Mouse (Mus musculus): Measurements from ENCODE around the gene Tesc.
A peak's percentile ranks its signal among the peaks of the same experiment; 100 is the strongest.

The Tesc gene

DNA sequence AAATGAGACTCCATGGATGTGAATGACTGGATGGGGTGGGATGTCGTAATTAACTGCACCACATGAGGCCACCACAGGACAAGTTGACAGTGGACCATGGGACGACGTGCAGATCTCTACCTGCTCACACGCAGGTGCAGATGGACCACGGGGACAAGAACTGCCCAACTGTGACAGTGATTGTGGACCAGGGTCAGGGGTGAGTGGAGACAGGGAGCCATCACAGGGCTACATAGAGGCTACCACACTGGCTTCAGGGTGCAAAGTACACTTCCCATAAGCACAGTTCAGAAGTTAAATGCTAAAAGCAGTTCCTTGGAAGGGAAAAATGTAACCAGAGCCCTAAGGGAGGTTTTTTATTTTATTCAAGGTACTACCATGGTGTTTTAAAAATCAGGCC lies 44.2 kb downstream of the Tesc start:
- DNase-seq (ENCODE audit: low spot score in 2 of 2): no peak

DNA sequence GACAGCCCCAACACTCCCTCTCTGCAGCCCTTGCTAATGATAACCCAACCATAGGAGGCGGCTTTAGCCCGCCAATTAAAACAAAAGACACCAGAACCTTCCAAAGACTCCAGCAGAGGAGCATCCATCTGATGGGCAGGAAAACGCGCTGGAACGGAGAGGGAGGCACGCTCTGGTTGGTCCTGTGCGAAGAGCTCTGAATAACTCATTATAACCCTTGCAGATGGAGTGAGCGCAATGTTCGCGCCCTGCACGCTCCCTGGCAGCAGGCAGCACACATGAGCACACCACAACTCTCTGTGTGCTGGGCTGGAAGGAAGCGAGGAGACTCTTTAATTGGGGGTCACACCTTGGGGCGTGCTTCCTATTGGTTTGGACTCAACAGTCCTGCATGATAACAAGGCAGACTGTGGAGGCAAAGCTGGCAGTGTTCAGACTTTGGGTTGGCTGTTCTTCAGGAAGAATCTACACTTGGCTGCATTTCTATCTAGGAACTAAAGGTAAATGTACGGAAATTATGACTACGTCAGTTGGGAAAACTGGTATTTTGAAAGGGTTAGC lies 45.8 kb downstream of the Tesc start:
- no peak for DNase-seq (ENCODE audit: low spot score in 2 of 2)

DNA sequence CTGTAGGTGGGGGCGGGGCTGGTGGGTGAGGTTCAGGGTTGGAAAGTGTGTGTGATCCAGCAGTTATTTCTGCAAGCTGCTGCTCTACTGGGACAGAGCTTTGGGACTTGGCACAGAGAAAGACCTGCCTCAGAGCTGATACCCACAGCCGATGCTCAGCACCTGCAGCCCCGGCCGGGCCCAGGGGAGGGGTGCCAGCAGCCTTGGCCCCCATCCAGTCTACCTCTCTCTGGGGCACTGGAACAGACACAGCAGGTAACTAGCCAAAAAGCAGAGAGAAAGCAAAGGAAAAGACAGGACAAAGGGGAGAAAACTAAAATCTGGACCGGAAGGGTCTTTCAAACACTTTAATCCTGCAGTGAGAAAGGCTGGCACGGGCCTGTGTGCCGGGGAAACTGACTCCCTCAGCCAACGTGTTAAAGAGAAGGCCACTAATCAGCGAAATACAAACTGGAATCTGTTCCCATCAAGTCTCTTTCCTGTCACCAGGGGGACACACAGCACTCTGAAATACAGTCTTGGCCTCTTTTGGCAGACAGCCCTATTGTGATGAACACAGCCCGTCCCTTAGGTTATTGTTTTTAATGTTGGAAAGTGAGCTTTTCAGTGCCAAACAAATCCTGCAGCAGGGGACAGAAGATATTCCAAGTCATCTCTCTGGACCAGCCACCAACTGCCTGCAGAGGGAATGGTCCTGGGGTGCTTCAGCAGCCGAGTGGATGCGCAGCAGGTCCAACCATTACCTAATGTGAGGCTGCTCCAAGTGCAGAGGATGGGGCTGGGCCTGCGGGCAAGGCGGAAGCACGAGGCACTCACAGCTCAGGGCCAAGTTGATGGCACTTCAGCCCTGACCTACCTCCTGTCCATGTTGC lies 49.4 kb downstream of the Tesc start:
- no peak for DNase-seq (ENCODE audit: low spot score in 2 of 2)

DNA sequence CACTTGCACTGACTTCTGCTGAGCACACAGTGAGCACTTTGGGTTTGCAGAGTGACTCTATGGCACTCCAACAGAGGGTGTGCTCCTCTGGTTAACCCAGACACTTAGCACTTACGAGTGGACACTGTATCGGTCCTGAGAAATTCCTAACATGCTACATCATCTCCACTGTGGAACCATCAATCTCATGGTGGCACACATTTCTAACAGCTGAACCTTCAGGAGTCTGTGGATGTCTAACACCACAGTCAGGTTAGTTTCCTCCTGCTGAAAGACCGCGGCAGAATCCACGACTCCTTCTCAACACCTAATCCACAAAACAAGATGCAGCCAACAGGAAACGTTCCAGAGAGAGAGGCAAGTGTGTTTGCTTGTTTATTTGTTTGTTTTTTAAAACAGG lies 51.0 kb downstream of the Tesc start:
- DNase-seq (ENCODE audit: low spot score in 2 of 2): no peak

DNA sequence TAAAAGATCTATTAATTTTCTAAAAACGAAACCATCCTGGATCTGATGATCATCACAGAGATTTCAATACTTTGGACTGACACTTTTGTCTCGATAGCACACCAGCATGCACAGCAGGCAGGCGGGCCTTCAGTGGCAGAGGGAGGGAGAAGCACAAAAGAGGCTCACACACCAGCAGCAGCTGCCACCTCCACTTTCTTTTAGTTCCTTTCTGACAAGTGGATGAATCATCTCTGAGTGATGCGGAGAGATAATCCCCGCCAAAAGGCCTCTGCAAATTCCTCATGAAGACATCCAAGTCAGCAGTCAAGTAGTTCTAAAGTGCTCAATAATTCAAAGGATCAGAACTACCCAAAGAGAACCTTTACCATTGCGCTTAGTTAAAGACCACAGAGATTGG lies 51.8 kb downstream of the Tesc start:
- peak; percentile 62 to 64 for DNase-seq (ENCODE audit: low spot score in 2 of 2)

DNA sequence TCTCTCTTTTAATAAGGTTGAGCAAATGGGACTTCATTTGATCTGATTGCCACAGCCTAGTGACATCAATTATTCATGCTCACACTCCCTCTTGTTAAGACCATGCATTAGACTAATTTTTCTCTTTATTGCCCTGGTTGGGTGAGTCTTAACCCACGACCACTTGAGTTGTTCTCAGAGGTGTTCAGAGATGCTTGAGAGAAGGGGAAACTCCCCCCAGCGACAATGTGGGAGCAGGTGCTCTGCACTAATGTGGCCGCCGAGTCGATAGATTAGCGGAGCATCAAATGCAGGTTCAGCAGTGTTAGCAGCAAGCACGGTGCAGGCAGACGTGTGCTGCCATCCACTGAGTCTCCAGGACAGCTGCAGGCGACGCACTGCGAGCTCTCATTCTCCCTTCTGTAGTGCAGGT lies 52.3 kb downstream of the Tesc start:
- no peak for DNase-seq (ENCODE audit: low spot score in 2 of 2)

DNA sequence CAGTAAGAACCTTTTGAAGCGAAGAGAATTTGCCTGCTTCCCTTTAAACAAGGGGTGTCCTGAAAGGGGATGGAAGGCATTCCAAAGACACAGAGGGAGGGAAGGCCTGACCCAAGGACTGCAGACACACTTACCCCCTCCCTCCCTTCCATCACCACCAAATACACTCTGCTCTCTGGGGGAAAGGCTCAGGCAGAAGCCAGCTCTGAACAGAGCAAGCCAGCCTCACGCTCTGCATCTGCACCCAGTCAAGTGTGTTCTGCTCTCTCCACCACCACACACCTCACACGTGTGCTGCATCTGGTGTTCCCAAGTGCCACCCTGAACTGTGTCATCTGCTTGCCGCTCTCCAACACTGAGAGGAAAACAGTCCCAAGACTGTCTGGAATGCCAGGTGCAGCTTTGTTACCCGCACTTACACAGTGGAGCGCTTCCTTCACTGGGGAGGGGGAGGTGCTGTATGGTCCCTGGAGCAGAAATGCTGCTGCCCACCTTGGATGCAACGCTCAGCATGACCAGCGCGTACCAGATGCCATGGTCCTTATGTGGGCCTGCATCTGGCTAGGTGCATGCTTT lies 53.9 kb downstream of the Tesc start:
- DNase-seq (ENCODE audit: low spot score in 2 of 2): no peak

DNA sequence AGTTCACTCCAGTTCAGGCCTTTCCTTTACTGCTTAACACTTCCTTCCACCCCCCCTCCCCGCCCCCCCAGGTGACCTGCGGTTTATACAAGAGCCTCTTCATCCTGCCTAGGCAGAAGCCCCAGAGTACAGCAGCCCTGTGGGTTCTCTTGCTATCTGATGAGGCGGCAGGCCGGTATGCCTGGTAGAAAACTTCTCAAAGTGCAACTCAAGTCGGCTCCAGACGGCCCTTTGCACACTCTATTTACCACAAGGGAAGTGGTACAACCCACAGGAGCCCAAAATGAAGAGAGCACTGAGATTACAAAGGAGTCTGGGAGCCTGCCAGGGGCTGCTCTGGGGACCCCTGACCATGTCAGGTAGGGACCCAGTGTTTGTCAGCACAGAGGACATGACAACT lies 54.5 kb downstream of the Tesc start:
- no peak for DNase-seq (ENCODE audit: low spot score in 2 of 2)

DNA sequence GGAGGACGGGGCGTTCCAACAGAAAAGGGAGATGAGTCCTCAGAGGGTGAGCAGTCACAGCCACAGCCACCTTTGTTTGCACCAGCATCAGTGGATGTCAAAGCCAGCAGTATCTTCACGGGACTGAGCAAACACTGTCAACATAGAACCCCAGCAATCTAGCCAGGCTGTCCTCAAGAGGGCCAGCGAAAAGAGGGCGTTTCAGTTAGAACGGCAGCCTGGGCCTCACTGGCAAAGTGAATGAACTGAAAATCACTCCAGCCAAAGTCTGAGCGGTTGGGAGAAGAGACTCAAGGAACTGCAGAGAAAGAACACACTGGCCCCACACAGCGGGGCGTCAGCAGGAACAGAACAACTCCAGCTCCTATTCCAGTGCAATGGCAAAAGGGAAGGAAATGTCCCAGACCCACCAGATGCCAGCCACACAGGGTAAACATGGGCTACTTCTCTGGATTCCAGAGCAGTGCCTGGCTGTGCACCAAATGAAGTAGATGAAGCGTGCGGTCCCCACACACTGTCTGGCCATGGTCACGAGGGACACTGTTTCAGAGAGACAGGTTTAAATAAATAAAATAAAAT lies 55.6 kb downstream of the Tesc start:
- no peak for DNase-seq (ENCODE audit: low spot score in 2 of 2)

DNA sequence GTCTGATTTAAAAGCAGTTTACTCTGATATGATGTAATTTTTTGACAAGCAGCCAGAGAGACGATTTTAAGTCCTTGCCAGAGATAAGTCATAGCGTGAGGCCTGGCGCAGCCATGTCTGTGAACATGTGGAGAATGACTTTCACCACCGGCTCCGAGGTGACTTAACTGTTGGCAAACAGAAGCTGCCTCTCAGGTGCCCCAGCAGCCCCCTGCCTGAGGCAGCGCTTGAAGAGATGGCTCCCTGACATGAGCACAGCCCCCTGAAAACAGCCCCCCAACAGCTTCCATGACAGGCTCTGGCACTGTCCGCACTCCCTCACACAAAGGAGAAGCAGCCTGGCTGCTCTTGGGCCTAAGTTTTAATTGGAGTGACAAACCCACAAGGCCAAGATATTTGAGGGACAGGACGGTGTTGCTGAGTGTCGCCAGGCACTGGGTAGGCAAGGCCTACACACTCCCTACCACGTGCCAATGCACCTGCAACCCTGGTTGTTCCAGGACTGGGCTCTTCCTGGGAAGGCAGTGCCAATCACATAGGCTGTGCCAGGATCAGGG lies 56.7 kb downstream of the Tesc start:
- no peak for DNase-seq (ENCODE audit: low spot score in 2 of 2)

DNA sequence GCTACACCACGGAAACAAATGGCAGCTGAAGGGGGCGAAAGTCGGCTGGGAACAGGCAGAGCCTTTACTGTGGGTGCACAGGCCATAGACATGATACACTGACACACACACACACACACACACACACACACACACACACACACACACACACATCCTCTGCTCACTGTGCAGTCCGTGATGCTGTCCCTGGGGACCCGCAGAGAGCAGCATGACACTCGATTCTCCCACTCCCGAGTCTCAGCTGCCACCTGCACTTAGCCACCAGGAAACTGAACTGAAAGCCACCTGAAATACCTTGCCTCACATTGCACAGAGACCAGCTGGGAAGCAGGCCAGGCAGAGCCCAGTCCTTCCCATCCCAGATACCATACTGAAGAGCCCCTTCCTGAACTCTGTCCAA lies 57.8 kb downstream of the Tesc start:
- no peak for DNase-seq (ENCODE audit: low spot score in 2 of 2)

DNA sequence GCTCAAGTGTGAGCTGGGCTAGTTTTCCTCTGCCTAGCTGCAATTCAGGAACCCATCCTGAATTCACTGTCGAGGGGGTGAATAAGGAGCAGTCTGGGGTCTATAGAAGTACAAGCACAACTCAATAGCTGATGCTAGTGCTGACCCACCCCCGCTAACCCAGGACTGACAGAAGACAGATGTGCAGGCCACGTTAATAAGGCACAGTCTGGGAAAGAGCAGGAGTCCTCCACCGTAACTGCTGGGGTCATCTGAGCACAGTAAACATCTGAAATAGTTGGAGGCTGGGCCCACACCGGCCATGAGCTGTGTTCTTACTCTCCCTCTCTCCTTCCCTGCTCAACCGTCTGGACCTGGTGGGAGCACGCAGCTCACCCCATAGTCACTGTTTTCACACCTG lies 59.4 kb downstream of the Tesc start:
- DNase-seq (ENCODE audit: low spot score in 2 of 2): no peak

DNA sequence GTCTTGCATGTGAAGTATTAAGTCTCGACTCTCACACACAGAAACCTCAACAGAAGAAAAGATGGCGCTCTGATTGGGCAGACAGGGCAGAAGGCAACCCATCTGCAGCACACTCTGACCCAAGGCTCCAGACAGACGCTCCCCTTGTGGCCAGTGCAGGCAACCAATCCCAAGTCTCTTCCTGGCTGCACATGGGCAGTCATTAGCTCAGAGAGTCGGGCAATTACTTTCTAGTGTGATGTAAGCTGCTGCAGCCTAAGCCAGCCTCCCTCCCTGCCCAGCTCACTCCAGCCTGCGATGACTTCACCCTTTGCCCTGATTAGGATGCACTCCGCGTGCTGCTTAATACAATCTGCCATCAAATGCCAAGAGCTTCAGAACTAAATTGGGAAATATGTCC lies 61.6 kb downstream of the Tesc start:
- peak in 1 of 2 experiments; percentile 48 for DNase-seq (ENCODE audit: low spot score in 2 of 2)

DNA sequence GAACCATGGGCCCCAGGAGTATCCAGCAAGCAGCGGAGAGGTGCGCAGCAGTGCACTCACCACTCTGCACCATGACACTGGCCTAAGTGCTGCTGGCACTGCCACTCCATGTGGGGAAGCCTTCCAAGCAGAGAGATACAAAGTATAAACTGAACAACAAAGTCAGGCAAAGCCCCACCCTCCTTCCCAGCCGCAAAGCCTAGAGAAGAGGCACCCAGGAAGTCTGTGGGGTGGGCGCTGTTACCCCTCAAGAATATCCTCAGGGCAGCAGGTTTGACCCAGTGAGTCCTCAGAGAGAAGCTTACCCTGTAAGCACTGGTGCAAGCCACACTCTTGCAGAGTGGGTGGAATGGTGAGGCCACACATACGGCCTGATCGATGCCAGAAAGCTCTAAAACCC lies 62.6 kb downstream of the Tesc start:
- no peak for DNase-seq (ENCODE audit: low spot score in 2 of 2)

DNA sequence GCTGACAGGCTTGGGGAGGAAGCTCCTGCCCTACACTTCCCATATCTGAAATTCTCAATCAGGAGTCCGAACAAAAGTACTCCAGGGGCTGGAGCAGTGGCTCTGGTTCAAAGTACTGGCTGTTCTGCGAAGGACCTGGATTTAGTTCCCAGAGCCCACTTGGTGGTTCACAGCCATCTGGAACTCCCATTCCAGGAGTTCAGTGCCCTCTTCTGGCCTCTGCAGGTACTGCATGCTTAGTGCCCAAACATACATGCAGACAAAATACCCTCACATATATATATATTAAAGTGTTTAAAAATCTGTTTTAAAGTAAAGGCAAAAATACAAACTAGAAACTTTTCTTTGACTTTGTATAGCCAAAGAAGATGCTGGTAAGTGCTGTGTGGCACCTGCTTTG lies 63.3 kb downstream of the Tesc start:
- no peak for DNase-seq (ENCODE audit: low spot score in 2 of 2)

DNA sequence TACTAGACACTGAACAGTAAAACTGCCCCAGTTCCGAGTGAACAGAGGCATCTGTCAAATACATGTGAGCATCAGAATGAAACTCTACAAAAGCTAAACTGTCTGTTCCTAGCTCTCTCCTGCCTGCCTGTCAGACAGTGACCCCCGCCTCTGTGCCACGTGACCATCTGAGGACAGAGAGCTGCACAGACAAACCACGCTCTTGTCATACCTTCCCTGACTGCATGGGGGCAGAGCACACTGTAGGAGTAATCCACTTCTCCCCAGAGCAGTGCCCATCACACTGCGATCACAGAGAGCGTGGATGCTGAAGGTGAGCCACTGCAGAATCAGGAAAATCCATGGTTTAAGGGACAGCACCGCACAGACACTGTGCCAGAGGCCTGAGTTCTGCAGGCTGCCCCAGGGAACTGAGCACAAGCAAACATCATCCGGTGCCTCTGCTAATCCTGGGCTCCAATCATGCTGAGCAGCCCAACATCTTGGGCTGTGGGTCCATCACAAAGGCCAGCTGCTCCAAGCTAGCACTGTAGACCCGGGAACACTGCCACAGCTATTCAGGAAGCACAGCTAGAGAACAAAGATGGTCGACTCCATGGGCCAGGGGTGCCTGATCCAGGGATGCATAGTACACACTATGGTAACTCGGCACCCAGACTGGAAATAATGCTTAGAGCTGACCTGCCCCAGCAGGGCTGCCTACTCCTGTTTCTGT lies 65.9 kb downstream of the Tesc start:
- DNase-seq (ENCODE audit: low spot score in 2 of 2): no peak

DNA sequence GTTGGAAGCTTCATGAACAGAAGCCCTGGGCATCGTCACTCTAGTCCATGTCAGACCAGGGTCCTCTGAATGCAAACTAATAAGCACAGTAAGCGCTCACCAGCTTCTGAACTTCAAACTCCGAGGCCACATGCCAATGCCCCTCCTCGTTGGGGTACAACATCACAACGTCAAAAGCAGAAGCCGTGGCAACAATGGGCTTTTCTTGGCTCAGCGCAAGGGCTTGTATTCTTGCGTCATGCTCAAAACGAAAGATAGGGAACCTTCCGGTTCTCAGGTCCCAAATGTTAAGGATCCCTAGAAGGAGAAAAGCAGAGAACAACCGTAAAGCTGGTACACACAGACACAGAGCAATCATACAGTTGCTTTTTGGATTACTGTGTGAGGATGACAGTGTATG lies 67.9 kb downstream of the Tesc start:
- no peak for DNase-seq (ENCODE audit: low spot score in 2 of 2)

DNA sequence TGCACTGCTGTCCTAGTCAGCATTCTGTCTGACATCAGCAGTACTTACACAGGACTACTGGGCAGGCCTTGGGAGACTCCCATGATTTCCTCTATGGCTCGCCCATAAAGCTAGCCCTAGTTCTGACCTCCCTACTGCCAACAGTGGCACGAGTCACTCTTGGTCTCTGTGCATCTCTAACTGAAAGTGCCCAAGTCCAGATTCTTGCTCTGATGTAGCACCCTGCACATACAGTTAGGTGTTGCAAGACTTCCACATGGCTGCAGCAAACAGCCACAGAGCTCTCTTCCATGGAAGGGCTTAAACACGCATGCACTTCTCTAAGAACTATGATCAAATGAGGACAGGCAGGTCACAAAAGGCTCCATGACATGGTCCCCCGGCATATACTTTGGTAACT lies 68.3 kb downstream of the Tesc start:
- no peak for DNase-seq (ENCODE audit: low spot score in 2 of 2)

DNA sequence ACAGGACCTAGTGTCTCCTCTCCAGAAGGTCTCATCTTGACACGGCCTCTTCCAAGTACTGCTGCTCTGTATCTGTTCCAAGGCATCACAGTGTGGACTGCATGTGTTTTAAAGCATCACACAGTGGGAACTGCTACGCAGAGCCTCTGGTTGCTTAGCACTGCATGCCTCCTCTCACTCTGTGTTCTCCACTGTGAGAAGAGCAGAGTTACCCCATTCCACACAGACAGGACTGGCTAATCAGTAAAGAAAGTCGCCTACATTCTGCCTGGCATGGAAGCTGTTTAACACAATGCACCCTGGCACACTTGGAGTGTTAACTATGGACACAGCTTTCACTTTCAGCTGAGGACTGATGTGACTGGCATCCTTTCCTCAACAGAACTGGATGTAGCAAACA lies 68.8 kb downstream of the Tesc start:
- DNase-seq (ENCODE audit: low spot score in 2 of 2): no peak

DNA sequence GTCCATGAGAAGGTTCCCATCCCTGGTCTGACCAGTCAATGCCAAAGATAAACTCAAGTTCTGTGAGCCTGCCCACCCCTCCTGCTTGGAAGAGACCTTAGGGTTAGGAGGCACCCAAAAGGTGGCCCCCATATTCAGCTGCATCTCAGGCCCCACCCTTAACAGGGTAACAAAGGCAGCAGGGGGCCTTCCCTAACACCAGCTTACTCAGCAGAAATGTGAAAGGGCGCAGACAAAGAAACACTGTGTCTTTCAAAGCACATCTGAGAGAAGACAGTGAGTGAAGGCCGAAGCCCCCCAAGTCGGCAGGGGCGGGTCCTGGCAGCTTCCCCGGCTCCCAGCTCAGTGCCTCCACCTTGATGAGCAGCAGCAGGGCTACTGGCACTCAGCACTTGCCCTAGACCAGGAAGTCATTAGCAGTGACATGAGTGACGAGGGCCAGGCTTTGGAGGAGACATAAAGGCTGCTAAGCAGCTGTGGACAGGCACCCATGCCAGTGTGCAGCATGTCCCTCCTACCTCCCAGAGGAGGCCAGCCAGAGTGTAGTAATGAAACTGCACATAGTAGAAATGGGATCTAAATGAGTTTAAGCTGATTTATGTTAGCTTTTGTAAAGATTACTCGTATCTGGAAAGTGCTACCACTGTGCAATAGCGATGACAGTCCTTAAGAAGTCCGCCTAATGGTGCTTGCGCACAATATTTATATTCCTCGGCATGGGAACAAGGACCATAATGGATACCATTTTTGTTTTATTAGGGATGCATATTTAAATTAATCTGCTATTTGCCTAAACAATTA lies 71.7 kb downstream of the Tesc start:
- DNase-seq (ENCODE audit: low spot score in 2 of 2): no peak

DNA sequence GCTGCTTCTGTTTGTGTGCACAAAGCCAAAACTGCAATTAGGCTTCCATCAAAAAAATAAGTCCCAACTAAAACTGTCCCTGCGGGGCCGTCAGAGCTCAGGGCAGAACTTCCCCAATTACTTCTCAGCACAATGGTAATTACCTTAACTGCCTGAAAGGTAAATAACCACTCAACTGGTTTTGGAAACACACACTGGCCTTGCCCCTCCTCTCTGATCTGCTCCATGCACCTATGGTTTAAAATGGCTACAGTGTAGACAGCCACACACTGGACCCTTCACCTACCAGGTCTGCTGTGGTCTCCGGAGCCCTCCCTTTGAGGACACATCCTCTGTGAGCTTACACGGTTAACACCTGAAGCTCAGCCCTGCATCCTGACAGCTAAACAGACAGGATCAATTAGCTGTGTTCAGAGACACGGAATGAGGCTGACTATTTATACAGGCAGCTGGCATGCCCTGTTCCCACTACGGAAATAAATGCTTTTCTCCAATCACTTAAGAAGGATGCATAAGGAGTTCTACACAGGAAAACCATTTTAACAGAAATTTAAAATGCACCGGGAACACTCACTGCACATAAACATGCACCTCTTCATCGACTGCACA lies 72.4 kb downstream of the Tesc start:
- no peak for DNase-seq (ENCODE audit: low spot score in 2 of 2)

Data from right cerebral cortex, postnatal 36 days (tissue).